Mouse (Mus musculus): ENCODE data around the gene Hyal1. TPM values are rescaled to one million over a fixed set of nuclear protein-coding genes. Genes with fewer than 3 reads are reported as not detected.
"Not testable (repeated sequence)": the region's sequence is repeated elsewhere in the genome, so short reads cannot be mapped to it uniquely, and the experiment has no call there.

Hyal1 gene
- polyA plus RNA-seq, 1 experiment = 17.0 TPM

GRCm38 (mm10) chr9:107571534-107572326, 5.0 kb upstream of the Hyal1 start:
- DNase-seq (ENCODE audit: low read depth) = no peak

- no peak for DNase-seq (ENCODE audit: low read depth)
These were observed 4.4 kb upstream of the Hyal1 start for GRCm38 (mm10) chr9:107572327-107572662.

DNA sequence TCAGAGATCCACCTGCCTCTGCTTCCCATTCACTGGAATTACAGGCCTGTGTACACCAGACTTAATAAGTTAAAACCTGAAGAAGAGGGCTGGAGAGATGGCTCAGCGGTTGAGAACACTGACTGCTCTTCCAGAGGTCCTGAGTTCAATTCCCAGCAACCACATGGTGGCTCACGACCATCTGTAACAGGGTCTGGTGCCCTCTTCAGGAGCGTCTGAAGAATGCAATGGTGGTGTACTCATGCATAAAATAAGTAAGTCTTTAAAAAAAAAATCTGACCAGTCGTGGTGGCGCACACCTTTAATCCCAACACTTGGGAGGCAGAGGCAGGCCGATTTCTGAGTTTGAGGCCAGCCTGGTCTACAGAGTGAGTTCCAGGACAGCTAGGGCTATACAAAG, 3.0 kb upstream of the Hyal1 start:
- not testable (repeated sequence) for DNase-seq (ENCODE audit: low read depth)

DNA sequence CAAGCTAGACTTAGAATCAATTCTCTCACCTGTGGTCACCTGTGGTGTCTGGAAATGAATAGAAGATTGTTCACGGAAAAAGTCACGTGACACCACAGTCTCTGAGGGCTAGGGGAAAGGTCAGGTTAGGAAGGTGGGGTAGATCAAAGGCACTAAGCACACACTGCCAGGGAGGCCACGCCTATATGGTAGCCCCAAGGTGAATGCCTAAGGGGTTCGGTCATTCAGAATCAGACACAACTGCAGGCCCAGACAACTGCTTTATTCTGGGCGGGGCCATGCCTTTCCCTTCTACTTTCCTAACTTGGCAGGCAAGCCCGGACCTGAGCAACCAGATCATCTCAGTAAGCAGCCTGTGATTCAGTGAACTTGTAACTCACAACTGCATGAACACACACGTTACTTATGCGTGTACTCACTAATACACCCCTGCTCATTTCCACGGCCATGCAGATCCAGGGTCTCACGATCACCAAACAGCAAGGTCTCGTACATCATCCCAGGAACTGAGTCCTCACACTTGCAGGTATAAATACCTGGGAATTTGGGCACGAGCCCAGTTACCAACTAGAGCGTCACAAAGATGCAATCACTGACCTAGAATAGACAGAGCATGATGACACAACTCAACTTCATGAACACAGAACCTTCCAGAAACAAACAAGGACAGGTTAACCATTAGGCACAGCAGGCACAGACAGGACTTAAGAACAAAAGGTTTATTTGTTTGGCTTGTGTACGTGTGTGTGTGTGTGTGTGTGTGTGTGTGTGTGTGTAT, 959 bp upstream of the Hyal1 start:
- no peak for DNase-seq (ENCODE audit: low read depth)

- DNase-seq (ENCODE audit: low read depth) = no peak
These were observed 1.1 kb downstream of the Hyal1 start for GRCm38 (mm10) chr9:107577871-107578270.

DNA sequence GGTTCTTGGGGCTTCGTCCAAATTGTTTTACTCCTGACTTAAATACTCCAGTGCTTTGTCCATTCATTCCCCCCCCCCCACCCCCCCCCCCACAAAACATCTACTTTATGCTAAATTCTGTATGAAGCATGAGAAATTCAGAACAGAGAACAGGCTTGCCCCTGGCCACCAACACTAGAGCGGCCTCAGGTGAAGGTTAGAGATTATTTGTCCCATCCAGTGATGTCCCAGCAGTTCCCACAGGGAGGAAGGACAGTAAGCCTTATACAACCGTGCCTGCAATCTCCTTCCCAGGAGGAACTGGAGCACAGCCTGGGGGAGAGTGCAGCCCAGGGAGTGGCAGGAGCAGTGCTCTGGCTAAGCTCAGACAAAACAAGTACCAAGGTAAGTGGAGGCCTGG, 1.9 kb downstream of the Hyal1 start, which contains the start of gene Naa80:
Gene Naa80 (plus strand): TSS at position 301 of the 400 bp plus-strand sequence.
- DNase-seq (ENCODE audit: low read depth) = no peak

GRCm38 (mm10) chr9:107579023-107579900, 2.5 kb downstream of the Hyal1 start:
- DNase-seq (ENCODE audit: low read depth) = no peak

GRCm38 (mm10) chr9:107580501-107581317, 4.0 kb downstream of the Hyal1 start, which contains the start of gene Hyal3:
Gene Hyal3, plus strand, starts transcription at chr9:107580818.
- DNase-seq (ENCODE audit: low read depth) = no peak

DNA sequence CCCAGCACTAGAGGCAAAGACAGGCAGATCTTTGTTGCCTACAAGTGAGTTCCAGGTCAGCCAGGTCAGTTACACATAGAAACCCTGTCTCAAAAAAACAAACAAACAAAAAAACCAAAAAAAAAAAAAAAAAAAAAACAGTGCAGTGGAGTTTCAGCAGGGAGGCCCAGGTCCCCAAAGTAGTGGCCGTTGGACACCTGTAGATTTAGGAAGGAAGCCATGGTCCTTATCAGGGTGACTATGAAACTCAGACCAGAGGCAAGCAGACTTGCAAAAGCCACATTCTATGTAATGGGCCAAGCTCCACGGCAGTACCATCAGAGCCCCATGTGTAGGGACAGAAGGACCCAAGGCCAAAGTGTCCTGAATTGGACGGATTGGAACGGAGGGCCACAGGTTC, 4.9 kb downstream of the Hyal1 start:
- no peak for DNase-seq (ENCODE audit: low read depth)

DNA sequence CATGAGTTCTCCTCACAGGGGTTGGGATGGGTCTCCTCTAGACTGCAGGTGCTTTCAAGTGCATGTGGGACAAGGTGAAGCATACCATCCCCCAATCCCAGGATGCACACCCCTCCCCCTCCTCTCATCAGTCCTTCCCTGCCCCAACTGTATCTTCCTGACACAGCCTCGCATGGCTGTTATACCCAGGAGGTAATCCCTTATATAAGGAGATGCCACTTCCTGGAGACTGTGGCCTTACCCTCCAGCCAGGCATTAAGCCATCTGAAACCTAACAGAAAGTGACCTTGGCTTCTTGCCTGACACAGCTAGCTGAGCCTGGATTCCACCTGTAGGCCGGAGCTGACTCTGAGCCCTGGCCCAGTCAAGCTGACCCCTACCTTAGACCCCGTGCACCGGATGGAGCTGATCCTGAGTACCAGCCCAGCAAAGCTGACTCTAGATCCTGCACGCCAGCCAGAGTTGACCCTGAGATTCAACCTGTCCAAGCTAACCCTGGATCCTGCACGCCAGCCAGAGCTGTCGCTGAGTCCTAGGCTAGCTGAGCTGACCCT, 5.9 kb downstream of the Hyal1 start:
- DNase-seq (ENCODE audit: low read depth) = no peak

DNA sequence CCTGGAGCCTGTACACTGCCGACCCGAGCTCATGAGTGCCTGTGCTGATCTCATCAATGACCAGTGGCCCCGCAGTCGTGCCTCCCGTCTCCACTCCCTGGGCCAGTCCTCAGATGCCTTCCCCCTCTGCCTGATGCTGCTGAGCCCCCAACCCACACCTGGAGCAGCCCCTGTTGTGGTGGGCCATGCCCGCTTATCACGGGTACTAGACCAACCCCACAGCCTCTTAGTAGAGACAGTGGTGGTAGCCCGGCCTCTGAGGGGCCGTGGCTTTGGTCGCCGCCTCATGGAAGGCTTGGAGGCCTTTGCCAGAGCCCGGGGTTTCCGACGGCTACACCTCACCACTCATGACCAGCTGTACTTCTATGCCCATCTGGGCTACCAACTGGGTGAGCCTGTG, 6.4 kb downstream of the Hyal1 start:
- no peak for DNase-seq (ENCODE audit: low read depth)

GRCm38 (mm10) chr9:107586504-107586903, 9.8 kb downstream of the Hyal1 start:
- no peak for DNase-seq (ENCODE audit: low read depth)

- DNase-seq (ENCODE audit: low read depth) = no peak
These were observed 10.5 kb downstream of the Hyal1 start, which contains the start of gene Ifrd2 for GRCm38 (mm10) chr9:107586974-107587832. Gene Ifrd2, plus strand, starts transcription at chr9:107587642.

GRCm38 (mm10) chr9:107587833-107588639, 11.3 kb downstream of the Hyal1 start:
- no peak for DNase-seq (ENCODE audit: low read depth)

DNA sequence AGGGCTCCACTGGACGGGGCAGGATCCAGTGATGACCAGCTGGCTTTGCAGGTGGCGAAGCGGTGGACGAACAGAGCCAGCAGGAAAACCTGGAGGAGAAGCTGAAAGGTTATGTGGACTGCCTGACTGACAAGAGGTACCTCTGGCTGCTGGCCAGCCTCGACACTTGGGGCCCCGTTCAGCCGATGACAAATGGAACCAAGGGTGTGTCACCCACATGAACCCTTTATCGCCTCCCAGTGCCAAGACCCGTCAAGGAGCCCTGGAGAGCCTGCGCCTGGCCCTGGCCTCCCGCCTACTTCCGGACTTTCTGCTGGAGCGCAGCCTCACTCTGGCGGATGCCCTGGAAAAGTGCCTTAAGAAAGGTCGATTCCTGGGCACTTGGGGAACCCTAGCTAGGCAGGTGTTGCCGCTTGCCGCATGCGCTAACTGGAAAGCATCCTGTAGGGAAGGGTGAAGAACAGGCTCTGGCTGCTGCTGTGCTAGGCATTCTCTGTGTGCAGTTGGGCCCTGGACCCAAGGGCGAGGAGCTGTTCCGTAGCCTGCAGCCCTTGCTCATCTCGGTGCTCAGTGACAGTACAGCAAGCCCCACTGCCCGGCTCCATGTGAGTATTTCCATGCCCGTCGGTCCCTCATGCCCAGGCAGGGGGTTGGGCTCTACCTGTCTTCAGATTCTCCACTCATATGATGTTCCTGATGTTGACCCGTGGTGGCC, 13.5 kb downstream of the Hyal1 start:
- DNase-seq (ENCODE audit: low read depth) = no peak

GRCm38 (mm10) chr9:107590773-107591060, 14.0 kb downstream of the Hyal1 start:
- no peak for DNase-seq (ENCODE audit: low read depth)

- DNase-seq (ENCODE audit: low read depth) = no peak
These were observed 16.6 kb downstream of the Hyal1 start for GRCm38 (mm10) chr9:107593101-107593976.

Measured in gonadal fat pad, adult 2 months (tissue).